Mouse (Mus musculus) activated CD4-positive, CD25-positive, alpha-beta regulatory T cell, adult 9 weeks (primary cell): ENCODE data around the gene Dennd2a. TPM values are rescaled to one million over a fixed set of nuclear protein-coding genes. Genes with fewer than 3 reads are reported as not detected.

Experiments
- polyA plus RNA-seq: library from polyadenylated mRNA; unstranded; fragments of 100-300 nt; shearing (Covaris generic); gene quantifications from one replicate; pipeline ENCODE4 v1.2.1, GENCODE M21; 2017

The Dennd2a gene
- 0.29 TPM for polyA plus RNA-seq

GRCm38 (mm10) chr6:39557723-39558261 lies at the start of gene Dennd2a:
Gene Dennd2a (minus strand): TSS chr6:39557867.

GRCm38 (mm10) chr6:39592401-39593214 lies 34.9 kb upstream of the Dennd2a start, which contains the start of gene Ndufb2:
Gene Ndufb2 (plus strand): TSS chr6:39592574.

GRCm38 (mm10) chr6:39585517-39585916 lies 27.9 kb upstream of the Dennd2a start, which contains the start of gene Gm42420:
Gene Gm42420 (plus strand): TSS chr6:39585753.

GRCm38 (mm10) chr6:39573791-39574554 lies 16.3 kb upstream of the Dennd2a start, which contains the start of gene Adck2:
Gene Adck2 (plus strand): TSS chr6:39573873.

GRCm38 (mm10) chr6:39419851-39420721 lies 137.6 kb downstream of the Dennd2a start, which contains the start of gene Mkrn1:
Gene Mkrn1 (minus strand): TSS chr6:39420462.

Other genes starting within 250 kb of the Dennd2a start
- 48.4 TPM for gene Slc37a3, start 180.2 kb downstream of the Dennd2a start, polyA plus RNA-seq
- 60.3 TPM for gene Rab19, start 176.7 kb downstream of the Dennd2a start, polyA plus RNA-seq
- gene Mkrn1, start 137.4 kb downstream of the Dennd2a start, polyA plus RNA-seq = 152 TPM
- gene Adck2, start 16.0 kb upstream of the Dennd2a start, polyA plus RNA-seq = 63.0 TPM
- 2.1 TPM for gene Gm42420, start 27.9 kb upstream of the Dennd2a start, polyA plus RNA-seq
- gene Ndufb2, start 34.7 kb upstream of the Dennd2a start, polyA plus RNA-seq = 150 TPM
- gene Braf, start 167.6 kb upstream of the Dennd2a start, polyA plus RNA-seq = 6.8 TPM